ENCODE assay signal across 8 mouse cellular contexts in genomic region chr19:10555624-10556510, GRCm38 (mm10). TPM values are rescaled to one million over a fixed set of nuclear protein-coding genes. Genes with fewer than 3 reads are reported as not detected.
DNase-seq lines count a peak whose midpoint lies in the region; ATAC-seq and TF ChIP-seq lines count a peak whose summit lies in the region.

TSS of gene Tmem216 (minus strand) at chr19:10556238.

- peak; percentile 99 for ATAC-seq in forebrain, embryonic 13.5 days
- peak; percentile 98 for ATAC-seq in neural tube, embryonic 15.5 days (ENCODE audit: low FRiP score)

- H3K4me1 ChIP-seq in E14TG2a.4 (replicated peaks; ENCODE audit: low read depth, low read length): peaks cover 29% of the 10 kb centered on the region
- H3K4me1 ChIP-seq in forebrain, embryonic 13.5 days: peaks cover 19% of the 10 kb centered on the region
- peaks cover 22% of the 10 kb centered on the region for H3K4me1 ChIP-seq in neural tube, embryonic 15.5 days

- WGBS in forebrain, embryonic 13.5 days: under 1% methylated on average over 43 of the region's 43 CpGs
- 1% methylated on average over 43 of the region's 43 CpGs for WGBS in neural tube, embryonic 15.5 days

- peak within 1 kb of the TSS; percentile 62 for H3K27ac ChIP-seq in forebrain, embryonic 13.5 days
- peak within 1 kb of the TSS; percentile 87 for H3K27ac ChIP-seq in neural tube, embryonic 15.5 days (replicated peaks)

- TF ChIP-seq CTCF in E14TG2a.4 (conservative IDR thresholded peaks at IDR 0.05; ENCODE audit: low read length): no peak

- H3K4me3 ChIP-seq in E14TG2a.4 (replicated peaks; ENCODE audit: low read length): peak within 1 kb of the TSS; percentile 84
- H3K4me3 ChIP-seq in forebrain, embryonic 13.5 days: peak within 1 kb of the TSS; percentile 63
- peak within 1 kb of the TSS; percentile 66 for H3K4me3 ChIP-seq in neural tube, embryonic 15.5 days (replicated peaks)

- no peaks in the 10 kb centered on the region for H3K27me3 ChIP-seq in E14TG2a.4 (ENCODE audit: insufficient read depth, low read length)
- no peaks in the 10 kb centered on the region for H3K27me3 ChIP-seq in forebrain, embryonic 13.5 days
- H3K27me3 ChIP-seq in neural tube, embryonic 15.5 days (replicated peaks): no peaks in the 10 kb centered on the region

- H3K9me3 ChIP-seq in E14TG2a.4 (ENCODE audit: low read length): no peaks in the 10 kb centered on the region
- no peaks in the 10 kb centered on the region for H3K9me3 ChIP-seq in forebrain, embryonic 13.5 days (replicated peaks)
- H3K9me3 ChIP-seq in neural tube, embryonic 15.5 days (replicated peaks): no peaks in the 10 kb centered on the region

- H3K9ac ChIP-seq in forebrain, embryonic 13.5 days: peak within 1 kb of the TSS; percentile 70
- peak within 1 kb of the TSS; percentile 70 for H3K9ac ChIP-seq in neural tube, embryonic 15.5 days (replicated peaks)

- DNase-seq in c-Kit-positive CD71-positive TER-119-positive erythroid progenitor cells, embryonic 14.5 days (ENCODE audit: low spot score): peak; percentile 72
- DNase-seq in heart, postnatal 10 days: peak; percentile 87 to 88
- peak; percentile 86 for DNase-seq in layer of hippocampus, adult 11-12 months (ENCODE audit: low spot score)
- peak; percentile 85 to 90 for DNase-seq in lung, adult 18-20 months
- peak; percentile 85 for DNase-seq in testis, postnatal 14 days (ENCODE audit: low spot score)

- H3K4me2 ChIP-seq in forebrain, embryonic 13.5 days: peak within 1 kb of the TSS; percentile 83
- peak within 1 kb of the TSS; percentile 81 for H3K4me2 ChIP-seq in neural tube, embryonic 15.5 days

- peaks cover 27% of the 10 kb centered on the region for H3K36me3 ChIP-seq in E14TG2a.4 (ENCODE audit: insufficient read depth, low read length)
- H3K36me3 ChIP-seq in forebrain, embryonic 13.5 days (ENCODE audit: poor library complexity, severe bottlenecking): peaks cover 25% of the 10 kb centered on the region
- peaks cover 23% of the 10 kb centered on the region for H3K36me3 ChIP-seq in neural tube, embryonic 15.5 days

- intact Hi-C loops in heart, postnatal 10 days (cut with DNase I): loop anchor here (1.0 to 2.0 kb wide), 2 partner anchors 21 to 49 kb away; partner anchors contain the start of genes Cyb561a3, Ddb1, Tkfc and Tmem138

RNA-seq across cellular contexts. Expression of gene Tmem216, which starts in this region (rescaled TPM):
- 50.8 and 61.6 TPM in 2 replicates for polyA plus RNA-seq in forebrain, embryonic 13.5 days (2015; fragmentation: Nextera tagmentation; extraction: Ambion mirVana)
- 1 to 10 TPM; 4.5 to 4.9 TPM for total RNA-seq in heart, postnatal 10 days (2021)
- 49.1 and 51.6 TPM in 2 replicates for polyA plus RNA-seq in neural tube, embryonic 15.5 days (2015; fragmentation: Nextera tagmentation; extraction: Ambion mirVana)

Comparison
In these comparisons a context has a peak if more than half of its experiments do, and no peak if none do; other contexts are left out.
1. Peak in every context shown above with its lines: DNase-seq, ATAC-seq, H3K4me3 ChIP-seq and H3K27ac ChIP-seq.